Mouse (Mus musculus) hindbrain, embryonic 16.5 days (tissue): ENCODE measurements around the gene Lrrc32. TPM values are rescaled to one million over a fixed set of nuclear protein-coding genes. Genes with fewer than 3 reads are reported as not detected.
A peak's percentile ranks its signal among the peaks of the same experiment; 100 is the strongest.

Source experiments
- ATAC-seq: fragments of 200-750 bp; cut with Nextera tagmentation; 2 replicates; pipeline ENCODE4 v1.8.0; 2017; ENCODE audit warnings: moderate TSS enrichment, moderate library complexity
- H3K27ac ChIP-seq: fragments of 300-500 bp; sonication (generic); 2 replicates; pipeline ENCODE4 v1.5.1; 2014; ENCODE audit warnings: low read depth, mild to moderate bottlenecking, control low read depth, low read length, moderate library complexity
- H3K27me3 ChIP-seq: fragments of 300-500 bp; sonication (generic); replicated peaks from 2 replicates; pipeline ENCODE4 v1.6.1; 2014; ENCODE audit warnings: low read length; ENCODE audit not compliant: control insufficient read depth, insufficient read depth
- H3K36me3 ChIP-seq: fragments of 300-500 bp; sonication (generic); 2 replicates; pipeline ENCODE4 v1.6.1; 2014; ENCODE audit warnings: mild to moderate bottlenecking, low read length, moderate library complexity, mixed read lengths; ENCODE audit not compliant: control insufficient read depth, insufficient read depth
- H3K4me1 ChIP-seq: fragments of 300-500 bp; sonication (generic); 2 replicates; pipeline ENCODE4 v1.6.1; 2014; ENCODE audit warnings: low read depth, low read length; ENCODE audit not compliant: control insufficient read depth, insufficient read depth
- H3K4me2 ChIP-seq: fragments of 300-500 bp; sonication (generic); 2 replicates; pipeline ENCODE4 v1.6.1; 2014; ENCODE audit warnings: mild to moderate bottlenecking, low read length, control low read depth, moderate library complexity
- H3K4me3 ChIP-seq: fragments of 300-500 bp; sonication (generic); 2 replicates; pipeline ENCODE4 v1.5.1; 2014; ENCODE audit warnings: mild to moderate bottlenecking, low read length, control low read depth, moderate library complexity
- H3K9ac ChIP-seq: fragments of 300-500 bp; sonication (generic); 2 replicates; pipeline ENCODE4 v1.6.1; 2014; ENCODE audit warnings: low read depth, mild to moderate bottlenecking, control low read depth, low read length, moderate library complexity
- H3K9me3 ChIP-seq: fragments of 300-500 bp; sonication (generic); 2 replicates; pipeline ENCODE4 v1.6.1; 2014; ENCODE audit warnings: mild to moderate bottlenecking, low read length, moderate library complexity; ENCODE audit not compliant: control insufficient read depth
- WGBS: fragments of 180-500 bp; shearing (Covaris S2); extraction: QIAGEN DNeasy Blood & Tissue Kit; methylation state at CpG from one replicate; pipeline ENCODE4 v1.1.7; 2014; 5-methylcytosine and 5-hydroxymethylcytosine counted together
- polyA plus RNA-seq: library from polyadenylated mRNA; unstranded; fragments of >200 nt; fragmentation: Nextera tagmentation; extraction: Ambion mirVana; gene quantifications from 2 replicates; pipeline ENCODE4 v1.2.1, GENCODE M21; 2015

The Lrrc32 gene
- polyA plus RNA-seq, 1 experiment from 2014 or later: 4.1 TPM

DNA sequence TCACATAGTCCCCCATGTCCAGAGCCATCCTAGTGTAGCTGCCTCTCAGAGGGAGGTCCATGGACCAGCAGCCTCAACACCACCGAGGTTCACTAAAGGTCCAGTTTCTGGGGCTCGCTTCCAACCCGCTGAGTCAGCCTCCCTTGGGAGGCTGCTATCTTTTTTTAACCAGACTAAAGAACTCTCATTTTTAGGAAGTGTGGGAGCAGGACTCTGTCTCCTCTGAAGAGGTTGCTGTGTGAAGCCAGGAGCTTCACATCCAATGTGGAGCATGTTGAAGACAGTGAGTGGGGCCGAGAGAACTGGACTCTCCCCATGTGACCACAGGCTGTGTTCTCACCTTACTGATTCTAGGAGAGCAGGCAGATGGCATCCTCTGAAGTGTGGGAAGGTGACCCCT is 3.6 kb upstream of the Lrrc32 start:
- Histone ChIP-seq H3K9ac (no peak overlapping the region), H3K4me2 (no peak overlapping the region), H3K4me3 (no peak overlapping the region), H3K9me3 (no peaks in the 10 kb centered on the region), H3K4me1 (peaks cover 12% of the 10 kb centered on the region; the same call in 1 of the 2 replicates), H3K36me3 (no peaks in the 10 kb centered on the region), H3K27ac (no peak overlapping the region), H3K27me3 (no peaks in the 10 kb centered on the region; the same call in 1 of the 2 replicates)
- ATAC-seq: no peak
- 77% methylated on average over 4 of the region's 4 CpGs for WGBS

DNA sequence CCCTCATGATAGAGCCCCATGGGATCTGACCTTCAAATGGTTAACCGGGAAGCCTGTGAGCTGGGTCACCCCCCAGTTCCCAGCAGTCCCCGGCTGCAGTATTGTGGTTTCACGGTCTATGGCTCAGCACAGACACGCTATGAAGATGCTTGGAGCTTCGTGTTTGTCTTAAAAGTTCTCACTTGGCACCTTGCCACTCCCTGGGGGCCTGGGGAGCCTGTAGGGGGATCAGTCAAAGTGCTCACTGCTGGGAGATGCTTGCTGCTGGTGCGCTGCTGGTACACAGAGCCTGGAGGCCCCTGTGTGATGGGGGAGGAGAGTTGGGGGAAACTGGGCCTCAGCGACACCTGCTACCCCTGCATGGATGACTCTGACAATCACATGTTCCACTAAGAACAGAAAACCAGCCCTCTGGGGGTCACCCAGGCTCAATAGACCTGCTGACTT is 2.6 kb upstream of the Lrrc32 start:
- ATAC-seq: no peak
- peaks cover 8% of the 10 kb centered on the region; the same call in 1 of the 2 replicates for H3K4me1 ChIP-seq

DNA sequence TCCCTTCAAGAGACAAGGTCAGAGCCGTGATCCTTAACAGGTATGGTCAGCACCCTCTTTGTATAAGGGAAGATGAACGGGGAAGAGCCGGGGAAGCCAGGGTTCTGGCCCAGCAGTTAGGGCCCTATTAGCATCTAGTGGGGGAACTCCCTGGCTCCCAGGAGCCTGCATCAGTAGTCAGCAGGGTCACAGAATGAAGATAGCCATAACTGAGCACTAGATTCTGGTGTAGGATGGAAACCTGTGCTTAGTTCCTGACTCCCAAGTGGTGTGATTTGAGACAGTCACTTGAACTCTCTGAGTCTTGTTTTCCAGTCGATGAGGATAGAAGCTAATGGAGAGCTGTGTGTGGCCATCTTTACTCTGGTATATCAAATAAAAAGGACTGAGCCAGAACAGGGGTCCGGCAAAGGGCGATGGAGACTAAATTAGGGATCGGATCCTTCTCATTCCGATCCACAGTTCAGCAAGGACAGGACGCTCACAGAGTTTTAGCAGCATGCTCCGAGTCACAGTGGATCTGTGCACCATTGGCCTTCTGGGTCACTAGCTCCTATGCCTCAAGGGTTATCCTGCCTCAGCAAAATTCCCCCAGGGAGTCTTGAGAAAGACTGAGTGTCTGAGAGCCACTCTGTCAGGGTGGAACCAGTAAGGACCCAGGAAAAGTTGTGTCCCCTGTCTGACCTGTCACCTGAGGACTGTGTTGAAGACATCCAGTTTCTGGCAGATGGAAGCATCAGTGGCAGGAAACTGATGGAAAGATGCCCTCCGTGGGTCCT is 1.7 kb upstream of the Lrrc32 start:
- Histone ChIP-seq H3K27ac (no peak overlapping the region), H3K9ac (no peak overlapping the region), H3K4me1 (peaks cover 8% of the 10 kb centered on the region; the same call in 1 of the 2 replicates), H3K36me3 (no peaks in the 10 kb centered on the region), H3K9me3 (no peaks in the 10 kb centered on the region), H3K4me3 (no peak overlapping the region), H3K4me2 (no peak overlapping the region), H3K27me3 (no peaks in the 10 kb centered on the region; the same call in 1 of the 2 replicates)
- ATAC-seq: no peak
- 87% methylated on average over 11 of the region's 11 CpGs for whole genome bisulfite sequencing

More for the DNA sequence above, 2.6 kb upstream of the Lrrc32 start:
- no peak overlapping the region for H3K4me3 ChIP-seq
- no peaks in the 10 kb centered on the region for H3K9me3 ChIP-seq
- no peak overlapping the region for H3K4me2 ChIP-seq
- 35% methylated on average over 7 of the region's 7 CpGs for WGBS
- H3K27me3 ChIP-seq: no peaks in the 10 kb centered on the region; the same call in 1 of the 2 replicates
- no peak overlapping the region for H3K9ac ChIP-seq
- H3K36me3 ChIP-seq: no peaks in the 10 kb centered on the region
- no peak overlapping the region for H3K27ac ChIP-seq

DNA sequence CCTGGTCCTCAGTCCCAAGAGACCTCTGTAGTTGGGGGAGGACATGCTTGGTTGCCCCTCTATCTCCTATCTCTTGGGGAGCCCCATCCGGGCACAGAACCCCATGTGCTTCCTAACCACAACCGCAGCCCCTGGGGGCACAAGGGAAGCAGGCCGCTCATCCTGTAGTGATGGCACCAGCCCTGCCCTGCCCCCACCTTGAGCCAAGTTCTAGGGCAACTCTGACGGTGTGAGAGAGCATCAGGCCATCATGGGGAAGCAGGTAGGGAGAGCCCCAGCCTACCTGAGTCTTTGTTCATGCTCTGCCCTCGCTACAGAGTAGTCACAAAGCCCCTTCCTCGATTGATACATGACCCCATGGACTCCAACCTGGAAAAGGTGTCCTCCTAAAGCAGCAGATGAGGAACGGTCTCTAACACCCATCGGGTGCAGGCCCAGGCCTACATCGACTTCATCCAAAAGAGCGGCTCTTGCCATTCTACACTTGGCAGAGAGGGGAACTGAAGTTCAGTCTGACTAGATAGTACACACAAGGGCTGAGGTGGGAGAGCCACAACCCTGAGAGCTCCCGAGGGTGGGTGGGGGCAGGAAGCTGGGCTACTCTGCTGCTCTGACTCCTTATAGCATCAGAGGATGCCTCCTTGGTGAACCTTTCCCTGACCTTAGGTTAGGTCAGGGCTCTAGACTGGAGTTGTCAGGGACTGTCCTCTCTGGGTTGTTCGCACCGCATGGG is 519 bp upstream of the Lrrc32 start:
- Histone ChIP-seq H3K36me3 (no peaks in the 10 kb centered on the region), H3K4me2 (no peak overlapping the region), H3K4me3 (no peak overlapping the region), H3K9ac (no peak overlapping the region), H3K9me3 (no peaks in the 10 kb centered on the region), H3K27me3 (no peaks in the 10 kb centered on the region), H3K27ac (no peak overlapping the region), H3K4me1 (peaks cover 6% of the 10 kb centered on the region; the same call in 1 of the 2 replicates)
- 91% methylated on average over 13 of the region's 13 CpGs for WGBS
- ATAC-seq: peak; percentile 9; the same call in 1 of the 2 replicates

DNA sequence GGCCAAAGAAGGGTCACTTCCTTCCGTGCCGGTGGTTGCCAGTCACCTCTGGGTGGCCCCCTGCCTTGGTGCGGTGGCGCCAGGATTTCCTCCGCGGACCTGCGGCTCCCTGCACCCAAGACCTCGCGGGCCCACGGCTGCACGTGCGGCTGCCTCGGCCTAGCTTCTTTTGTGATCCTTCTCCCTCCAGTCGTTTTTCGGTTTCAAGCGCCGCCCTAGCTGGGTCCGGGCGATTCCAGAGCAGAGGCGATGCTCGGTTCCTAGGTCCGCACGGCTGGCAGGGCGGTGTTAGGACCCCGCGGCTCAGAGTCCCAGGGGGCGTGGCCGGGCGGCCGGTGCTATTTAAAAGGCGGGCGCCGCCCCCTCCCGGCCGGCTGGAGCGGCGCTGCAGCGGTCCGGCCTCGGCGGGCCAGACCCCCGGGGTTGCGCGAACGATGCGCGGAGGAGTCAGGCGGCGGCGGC is 571 bp downstream of the Lrrc32 start:
- Histone ChIP-seq H3K36me3 (no peaks in the 10 kb centered on the region), H3K27ac (no peak overlapping the region), H3K4me2 (peak overlapping the region; percentile 67), H3K9me3 (no peaks in the 10 kb centered on the region), H3K27me3 (no peaks in the 10 kb centered on the region), H3K9ac (peak overlapping the region; percentile 60), H3K4me3 (peak overlapping the region; percentile 58), H3K4me1 (peaks cover 6% of the 10 kb centered on the region; the same call in 1 of the 2 replicates)
- peak; percentile 78 for ATAC-seq
- WGBS: under 1% methylated on average over 41 of the region's 50 CpGs

DNA sequence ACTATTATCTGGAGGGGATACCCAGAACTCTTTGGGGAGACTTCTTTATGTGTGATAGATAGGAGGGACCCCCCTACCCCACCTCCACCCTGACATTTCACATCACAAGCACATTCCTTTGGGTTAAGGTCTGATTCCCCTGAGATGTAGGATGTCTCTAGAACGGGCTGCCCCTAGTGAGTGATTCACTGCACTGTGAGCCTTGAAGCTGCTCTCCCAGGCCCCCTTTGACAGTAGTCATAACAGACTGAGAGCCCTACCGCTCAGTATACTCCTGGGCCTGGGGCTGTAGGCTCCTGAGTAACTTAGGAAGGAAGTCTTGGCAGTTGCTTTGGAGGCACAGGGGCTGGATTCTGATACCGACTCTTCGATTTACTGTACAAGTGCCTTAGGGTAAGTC is 1.2 kb downstream of the Lrrc32 start:
- peak overlapping the region; percentile 58 for H3K4me3 ChIP-seq
- ATAC-seq: 0 out of 2 replicates have a peak, but pooled peaks have one; percentile 10
- WGBS: 51% methylated on average over 4 of the region's 4 CpGs
- peaks cover 6% of the 10 kb centered on the region; the same call in 1 of the 2 replicates for H3K4me1 ChIP-seq
- no peak overlapping the region; the same call in 1 of the 2 replicates for H3K9ac ChIP-seq
- no peaks in the 10 kb centered on the region for H3K9me3 ChIP-seq
- no peak overlapping the region for H3K27ac ChIP-seq
- H3K4me2 ChIP-seq: peak overlapping the region; percentile 67
- no peaks in the 10 kb centered on the region for H3K27me3 ChIP-seq
- no peaks in the 10 kb centered on the region for H3K36me3 ChIP-seq

DNA sequence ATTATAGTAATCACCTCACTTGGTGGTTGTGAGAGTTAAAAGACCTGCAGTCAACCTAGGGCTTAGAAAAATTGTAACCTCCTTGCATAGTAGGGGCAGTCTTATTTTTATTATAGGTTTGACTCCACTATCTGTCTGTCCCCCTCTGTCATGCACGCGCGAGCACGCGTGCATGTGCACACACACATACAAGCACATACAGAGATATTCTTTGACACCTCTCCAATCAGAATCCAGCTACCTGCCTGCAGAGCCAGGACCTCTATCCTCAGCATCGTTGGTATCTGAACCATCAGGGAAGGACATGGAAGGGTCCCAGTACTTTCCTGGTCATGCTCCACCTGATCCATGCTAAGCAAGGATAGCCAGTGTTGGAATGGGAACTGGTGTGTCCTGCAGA is 1.8 kb downstream of the Lrrc32 start:
- Histone ChIP-seq H3K27me3 (no peaks in the 10 kb centered on the region), H3K36me3 (no peaks in the 10 kb centered on the region), H3K9ac (no peak overlapping the region), H3K27ac (no peak overlapping the region), H3K4me3 (peak overlapping the region; percentile 58), H3K4me1 (peaks cover 6% of the 10 kb centered on the region; the same call in 1 of the 2 replicates), H3K4me2 (0 out of 2 replicates have a peak overlapping the region, but pooled peaks have one; percentile 67), H3K9me3 (no peaks in the 10 kb centered on the region)
- no peak for ATAC-seq
- WGBS: 94% methylated on average over 6 of the region's 6 CpGs

DNA sequence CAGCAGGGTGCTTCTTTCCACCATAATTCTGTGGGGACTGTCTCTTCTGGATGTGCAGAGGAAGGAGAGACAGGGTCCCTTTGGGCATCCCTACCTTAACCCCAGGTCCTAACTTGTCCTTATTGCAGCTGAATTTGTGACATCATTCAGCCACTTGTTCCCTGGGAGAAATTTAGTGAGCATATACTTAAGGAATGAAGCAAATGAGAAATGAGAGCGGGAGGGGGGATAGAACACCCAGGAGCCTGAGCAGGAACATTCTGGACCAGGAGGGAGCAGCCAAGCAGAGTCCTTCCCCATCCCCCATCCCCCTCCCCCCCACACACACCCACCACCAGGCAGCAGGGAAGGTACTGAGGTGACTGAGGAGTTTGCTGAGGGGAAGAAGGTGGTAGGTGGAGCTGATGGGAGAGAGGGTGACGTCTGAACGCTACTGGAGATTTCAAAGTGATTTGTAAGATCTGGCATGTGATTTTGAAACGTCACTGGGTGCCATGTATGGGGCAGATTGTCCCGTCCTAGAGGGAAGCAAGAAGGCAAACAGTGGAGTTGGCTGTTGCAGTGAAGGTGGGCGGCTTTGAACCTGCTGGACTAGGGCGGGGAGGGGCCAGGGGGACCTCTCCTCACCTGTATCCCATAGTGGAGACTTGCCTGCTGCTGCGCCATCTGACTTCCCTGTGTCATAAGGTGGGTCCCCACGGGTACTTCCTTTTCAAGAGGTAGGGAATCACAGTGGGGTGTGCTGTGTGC is 2.5 kb downstream of the Lrrc32 start:
- Histone ChIP-seq H3K4me1 (peaks cover 6% of the 10 kb centered on the region; the same call in 1 of the 2 replicates), H3K27ac (no peak overlapping the region), H3K4me3 (no peak overlapping the region), H3K36me3 (no peaks in the 10 kb centered on the region), H3K9me3 (no peaks in the 10 kb centered on the region), H3K27me3 (no peaks in the 10 kb centered on the region), H3K9ac (no peak overlapping the region), H3K4me2 (no peak overlapping the region)
- 70% methylated on average over 9 of the region's 9 CpGs for WGBS
- no peak for ATAC-seq
